ENCODE assay signal across 8 mouse cellular contexts in genomic region chr5:139793338-139794089, GRCm38 (mm10). TPM values are rescaled to one million over a fixed set of nuclear protein-coding genes. Genes with fewer than 3 reads are reported as not detected.
A peak's percentile ranks its signal among the peaks of the same experiment; 100 is the strongest.
DNase-seq lines count a peak whose midpoint lies in the region; ATAC-seq and TF ChIP-seq lines count a peak whose summit lies in the region.

No protein-coding gene starts in this region.

- peak overlapping the region; percentile 13; the same call in 1 of the 2 replicates for H3K4me3 ChIP-seq in layer of hippocampus, adult 2 months
- peak overlapping the region; percentile 87 for H3K4me3 ChIP-seq in heart, postnatal 0 days (ENCODE audit: low read depth, low read length)
- no peak overlapping the region; the same call in 1 of the 2 replicates for H3K4me3 ChIP-seq in liver, adult 2 months (ENCODE audit: insufficient read depth, low read depth, low read length)

- WGBS in heart, postnatal 0 days, result 11% methylated on average over 11 of the region's 11 CpGs
- WGBS in liver, adult 2 months, result 16% methylated on average over 11 of the region's 11 CpGs

- TF ChIP-seq POLR2A in liver, adult 2 months (IDR thresholded peaks at IDR 0.05; ENCODE audit: extremely low read depth, insufficient read depth, low read length), result no peak

- no peak for ATAC-seq in heart, postnatal 0 days (ENCODE audit: insufficient read depth, low read depth)

- H3K36me3 ChIP-seq in heart, postnatal 0 days (replicated peaks; ENCODE audit: control insufficient read depth, insufficient read depth, low read length), result no peaks in the 10 kb centered on the region; the same call in 1 of the 2 replicates
- no peaks in the 10 kb centered on the region for H3K36me3 ChIP-seq in liver, adult 2 months (ENCODE audit: control insufficient read depth, insufficient read depth, low read length)

- peaks cover 46% of the 10 kb centered on the region for H3K79me2 ChIP-seq in liver, adult 2 months (ENCODE audit: control insufficient read depth, insufficient read depth, low read length)

- no peak for DNase-seq in layer of hippocampus, adult 2 months (ENCODE audit: low spot score in 2 of 2)
- DNase-seq in layer of hippocampus, adult 18-20 months (ENCODE audit: low spot score in 2 of 2), result no peak
- DNase-seq in adrenal gland, postnatal 14 days, result peak; percentile 59
- DNase-seq in heart, postnatal 0 days (ENCODE audit: low spot score), result peak; percentile 83
- peak; percentile 74 for DNase-seq in liver, adult 2 months (ENCODE audit: extremely low read depth, low read depth, low spot score)
- peak; percentile 66 for DNase-seq in skeletal muscle tissue, adult 2 months (ENCODE audit: low read depth, low spot score)
- no peak for DNase-seq in cerebellum, adult 9-11 months
- DNase-seq in frontal cortex, postnatal 10 days (ENCODE audit: low spot score in 2 of 2), result no peak

- H3K27me3 ChIP-seq in heart, postnatal 0 days (ENCODE audit: control insufficient read depth, insufficient read depth, low read length), result no peaks in the 10 kb centered on the region
- no peaks in the 10 kb centered on the region for H3K27me3 ChIP-seq in liver, adult 2 months (ENCODE audit: control insufficient read depth, insufficient read depth, low read length)

- H3K9ac ChIP-seq in heart, postnatal 0 days (replicated peaks; ENCODE audit: low read depth, low read length), result peak overlapping the region; percentile 88
- peak overlapping the region; percentile 57 for H3K9ac ChIP-seq in liver, adult 2 months (ENCODE audit: low read depth, low read length)

- H3K4me2 ChIP-seq in heart, postnatal 0 days (ENCODE audit: low read depth, low read length), result peak overlapping the region; percentile 100

- TF ChIP-seq CTCF in layer of hippocampus, adult 2 months (conservative IDR thresholded peaks at IDR 0.05), result no peak
- no peak for TF ChIP-seq CTCF in heart, postnatal 0 days (IDR thresholded peaks at IDR 0.05; ENCODE audit: low read depth)
- TF ChIP-seq CTCF in liver, adult 2 months (IDR thresholded peaks at IDR 0.05; ENCODE audit: low read depth, low read length), result no peak

- TF ChIP-seq EP300 in heart, postnatal 0 days (IDR thresholded peaks at IDR 0.05; ENCODE audit: low read depth), result no peak

- H3K27ac ChIP-seq in layer of hippocampus, adult 2 months, result peak overlapping the region; percentile 86; the same call in 1 of the 2 replicates
- H3K27ac ChIP-seq in heart, postnatal 0 days (ENCODE audit: low read depth), result peak overlapping the region; percentile 97
- H3K27ac ChIP-seq in liver, adult 2 months (replicated peaks; ENCODE audit: insufficient read depth, low read depth, low read length), result peak overlapping the region; percentile 79

- no peaks in the 10 kb centered on the region for H3K9me3 ChIP-seq in heart, postnatal 0 days (replicated peaks; ENCODE audit: control insufficient read depth, low read length)

- H3K4me1 ChIP-seq in heart, postnatal 0 days (ENCODE audit: control insufficient read depth, insufficient read depth), result peaks cover 62% of the 10 kb centered on the region
- peaks cover 30% of the 10 kb centered on the region for H3K4me1 ChIP-seq in liver, adult 2 months (ENCODE audit: control insufficient read depth, insufficient read depth, low read length)

RNA-seq across cellular contexts. Expression of gene Mafk, which starts 2.2 kb away (rescaled TPM):
- total RNA-seq in layer of hippocampus, adult 2 months (2021), result 1 to 10 TPM; 9.2 to 9.9 TPM
- total RNA-seq in layer of hippocampus, adult 18-20 months (2021), result 10 to 100 TPM; 10.3 to 13.0 TPM
- 25.1 and 29.8 TPM in 2 replicates for total RNA-seq in adrenal gland, postnatal 14 days (2021)
- 36.8 and 41.2 TPM in 2 replicates for total RNA-seq in heart, postnatal 0 days (2014; rRNA removed; ENCODE audit: low replicate concordance)
- polyA plus RNA-seq in heart, postnatal 0 days (2015; fragmentation: Nextera tagmentation; extraction: Ambion mirVana), result 15.6 and 16.7 TPM in 2 replicates
- 11.5 and 12.5 TPM in 2 replicates for total RNA-seq in liver, adult 2 months (2014; rRNA removed)
- polyA plus RNA-seq in liver, adult 2 months (2012; rRNA removed), result 6.3 and 7.0 TPM in 2 replicates

RNA-seq across cellular contexts. Expression of gene Ints1, which starts 18.0 kb away (rescaled TPM):
- total RNA-seq in layer of hippocampus, adult 2 months (2021), result 100 to 1,000 TPM in 1 of 2 experiments, 10 to 100 TPM in 1; 94.7 to 103 TPM
- total RNA-seq in layer of hippocampus, adult 18-20 months (2021), result 10 to 100 TPM; 79.0 to 89.5 TPM
- 46.7 and 48.2 TPM in 2 replicates for total RNA-seq in adrenal gland, postnatal 14 days (2021)
- total RNA-seq in heart, postnatal 0 days (2014; rRNA removed; ENCODE audit: low replicate concordance), result 61.7 and 92.0 TPM in 2 replicates
- polyA plus RNA-seq in heart, postnatal 0 days (2015; fragmentation: Nextera tagmentation; extraction: Ambion mirVana), result 9.8 and 10.6 TPM in 2 replicates
- 10.0 and 14.2 TPM in 2 replicates for total RNA-seq in liver, adult 2 months (2014; rRNA removed)
- 23.1 and 25.2 TPM in 2 replicates for polyA plus RNA-seq in liver, adult 2 months (2012; rRNA removed)

RNA-seq across cellular contexts. Expression of gene Tmem184a, which starts 26.2 kb away (rescaled TPM):
- 1 to 10 TPM in 1 of 2 experiments, under 1 TPM in 1; 0.25 to 1.9 TPM for total RNA-seq in layer of hippocampus, adult 2 months (2021)
- under 1 TPM in 1 of 2 experiments, not detected in 1; 0.30 TPM for total RNA-seq in layer of hippocampus, adult 18-20 months (2021)
- 0.56 and 0.89 TPM in 2 replicates for total RNA-seq in adrenal gland, postnatal 14 days (2021)
- 0.31 and 9.3 TPM in 2 replicates for total RNA-seq in heart, postnatal 0 days (2014; rRNA removed; ENCODE audit: low replicate concordance)
- 0.10 and 0.29 TPM in 2 replicates for polyA plus RNA-seq in heart, postnatal 0 days (2015; fragmentation: Nextera tagmentation; extraction: Ambion mirVana)
- 6.5 and 9.3 TPM in 2 replicates for total RNA-seq in liver, adult 2 months (2014; rRNA removed)
- 39.2 and 45.1 TPM in 2 replicates for polyA plus RNA-seq in liver, adult 2 months (2012; rRNA removed)

RNA-seq across cellular contexts. Expression of gene Gm26938, which starts 32.7 kb away (rescaled TPM):
- not detected for total RNA-seq in layer of hippocampus, adult 2 months (2021)
- total RNA-seq in layer of hippocampus, adult 18-20 months (2021), result not detected
- not detected in 2 replicates for total RNA-seq in adrenal gland, postnatal 14 days (2021)
- not detected in 2 replicates for total RNA-seq in heart, postnatal 0 days (2014; rRNA removed; ENCODE audit: low replicate concordance)
- polyA plus RNA-seq in heart, postnatal 0 days (2015; fragmentation: Nextera tagmentation; extraction: Ambion mirVana), result not detected in 2 replicates
- total RNA-seq in liver, adult 2 months (2014; rRNA removed), result not detected in 2 replicates
- not detected in 2 replicates for polyA plus RNA-seq in liver, adult 2 months (2012; rRNA removed)

RNA-seq across cellular contexts. Expression of gene Psmg3, which starts 33.2 kb away (rescaled TPM):
- 10 to 100 TPM; 20.1 to 20.3 TPM for total RNA-seq in layer of hippocampus, adult 2 months (2021)
- total RNA-seq in layer of hippocampus, adult 18-20 months (2021), result 10 to 100 TPM; 20.7 to 21.8 TPM
- 14.7 and 18.3 TPM in 2 replicates for total RNA-seq in adrenal gland, postnatal 14 days (2021)
- total RNA-seq in heart, postnatal 0 days (2014; rRNA removed; ENCODE audit: low replicate concordance), result 20.1 and 43.2 TPM in 2 replicates
- 33.9 and 34.3 TPM in 2 replicates for polyA plus RNA-seq in heart, postnatal 0 days (2015; fragmentation: Nextera tagmentation; extraction: Ambion mirVana)
- 11.1 and 12.7 TPM in 2 replicates for total RNA-seq in liver, adult 2 months (2014; rRNA removed)
- 28.5 and 28.8 TPM in 2 replicates for polyA plus RNA-seq in liver, adult 2 months (2012; rRNA removed)

Comparison
In these comparisons a context has a peak if more than half of its experiments do, and no peak if none do; other contexts are left out.
1. DNase-seq: peak in adrenal gland, postnatal 14 days (single experiment), heart, postnatal 0 days (single experiment), liver, adult 2 months (single experiment) and skeletal muscle tissue, adult 2 months (single experiment); none in layer of hippocampus, adult 2 months (0 of 2), layer of hippocampus, adult 18-20 months (0 of 2), cerebellum, adult 9-11 months (single experiment) and frontal cortex, postnatal 10 days (0 of 2).
2. Peak in every context shown above with its lines, with median percentiles within 50 percentile points of each other: H3K27ac ChIP-seq.